Comparison of ENCODE assay signal across 8 mouse cellular contexts in the genomic region with DNA sequence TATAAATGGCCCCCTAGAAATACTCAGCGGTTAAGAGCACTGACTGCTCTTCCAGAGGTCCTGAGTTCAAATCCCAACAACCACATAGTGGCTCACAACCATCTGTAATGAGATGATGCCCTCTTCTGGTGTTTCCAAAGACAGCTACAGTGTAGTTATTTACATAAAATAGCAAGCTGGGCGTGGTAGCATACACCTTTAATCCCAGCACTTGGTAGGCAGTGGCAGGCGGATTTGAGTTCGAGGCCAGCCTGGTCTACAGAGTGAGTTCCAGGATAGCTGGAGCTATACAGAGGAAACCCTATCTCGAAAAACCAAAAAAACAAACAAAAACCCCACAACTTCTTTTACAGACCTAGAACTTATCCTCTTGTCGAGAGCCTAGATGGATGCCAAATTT. TPM values are rescaled to one million over a fixed set of nuclear protein-coding genes. Genes with fewer than 3 reads are reported as not detected.
DNase-seq lines count a peak whose midpoint lies in the region; ATAC-seq and TF ChIP-seq lines count a peak whose summit lies in the region.
"Not testable (repeated sequence)": the region's sequence is repeated elsewhere in the genome, so short reads cannot be mapped to it uniquely, and the experiment has no call there.

No protein-coding gene starts in this region.

- not testable (repeated sequence) for H3K9me3 ChIP-seq in forebrain, embryonic 10.5 days; heart, embryonic 14.5 days (ENCODE audit: control insufficient read depth, low read length); intestine, postnatal 0 days (ENCODE audit: control insufficient read depth); liver, embryonic 11.5 days (ENCODE audit: control insufficient read depth, low read length); midbrain, embryonic 11.5 days (ENCODE audit: control insufficient read depth, low read length)

- ATAC-seq in heart, embryonic 14.5 days (ENCODE audit: insufficient number of reproducible peaks, insufficient read depth, low FRiP score, low read depth); intestine, postnatal 0 days; liver, embryonic 11.5 days (replicated peaks; ENCODE audit: low FRiP score); midbrain, embryonic 11.5 days (ENCODE audit: low FRiP score): not testable (repeated sequence)

- H3K36me3 ChIP-seq in forebrain, embryonic 10.5 days (replicated peaks): peaks cover 42% of the 10 kb centered on the region
- H3K36me3 ChIP-seq in heart, embryonic 14.5 days (ENCODE audit: control insufficient read depth, insufficient read depth, low read length): peaks cover 16% of the 10 kb centered on the region
- peaks cover 12% of the 10 kb centered on the region for H3K36me3 ChIP-seq in intestine, postnatal 0 days (ENCODE audit: control insufficient read depth, insufficient read depth)
- H3K36me3 ChIP-seq in liver, embryonic 11.5 days (ENCODE audit: control insufficient read depth, insufficient read depth, low read length); midbrain, embryonic 11.5 days (ENCODE audit: control insufficient read depth, insufficient read depth, low read length); spleen, adult 2 months (ENCODE audit: control insufficient read depth, insufficient read depth, low read length): not testable (repeated sequence)

- TF ChIP-seq POLR2A in spleen, adult 2 months (IDR thresholded peaks at IDR 0.05; ENCODE audit: low read depth, low read length): not testable (repeated sequence)

- 19% methylated on average over 6 of the region's 6 CpGs for WGBS in forebrain, embryonic 10.5 days
- WGBS in heart, embryonic 14.5 days: 13% methylated on average over 6 of the region's 6 CpGs
- WGBS in intestine, postnatal 0 days: 3% methylated on average over 6 of the region's 6 CpGs
- 5% methylated on average over 6 of the region's 6 CpGs for WGBS in liver, embryonic 11.5 days
- 10% methylated on average over 6 of the region's 6 CpGs for WGBS in midbrain, embryonic 11.5 days
- 9% methylated on average over 6 of the region's 6 CpGs for WGBS in spleen, adult 2 months

- 0 out of 2 replicates have a peak, but pooled peaks have one; percentile 10 for TF ChIP-seq CTCF in intestine, postnatal 0 days (IDR thresholded peaks at IDR 0.05; ENCODE audit: low read depth)
- not testable (repeated sequence) for TF ChIP-seq CTCF in spleen, adult 2 months (IDR thresholded peaks at IDR 0.05; ENCODE audit: extremely low read depth, insufficient read depth, insufficient read length, insufficient replicate concordance)

- peak overlapping the region; percentile 96 for H3K4me3 ChIP-seq in brown adipose tissue, adult 24 weeks (ENCODE audit: insufficient read depth, low read depth, low read length)
- peak overlapping the region; percentile 100 for H3K4me3 ChIP-seq in forebrain, embryonic 10.5 days
- H3K4me3 ChIP-seq in heart, embryonic 14.5 days (ENCODE audit: control insufficient read depth in 1 of 2, insufficient read depth in 1 of 2, low read depth in 1 of 2, low read length in 2 of 2): peak overlapping the region; percentile 99 to 100
- H3K4me3 ChIP-seq in intestine, postnatal 0 days (ENCODE audit: low read depth, low read length): peak overlapping the region; percentile 72
- H3K4me3 ChIP-seq in liver, embryonic 11.5 days (ENCODE audit: low read depth, low read length): peak overlapping the region; percentile 100
- peak overlapping the region; percentile 100 for H3K4me3 ChIP-seq in midbrain, embryonic 11.5 days (ENCODE audit: low read depth, low read length)
- H3K4me3 ChIP-seq in spleen, adult 2 months (ENCODE audit: extremely low read depth, insufficient read depth, insufficient read length): peak overlapping the region; percentile 75

- not testable (repeated sequence) for H3K4me1 ChIP-seq in brown adipose tissue, adult 24 weeks (ENCODE audit: control insufficient read depth, insufficient read depth, insufficient read length, low read length); intestine, postnatal 0 days (replicated peaks; ENCODE audit: control insufficient read depth, insufficient read depth, low read length)
- peaks cover 34% of the 10 kb centered on the region for H3K4me1 ChIP-seq in forebrain, embryonic 10.5 days
- peaks cover 0 to 18% of the 10 kb centered on the region in 2 experiments; a peak in 2 of 4 replicates for H3K4me1 ChIP-seq in heart, embryonic 14.5 days (ENCODE audit: control insufficient read depth in 2 of 2, insufficient read depth in 2 of 2, low read length in 2 of 2)
- peaks cover 14% of the 10 kb centered on the region for H3K4me1 ChIP-seq in liver, embryonic 11.5 days (replicated peaks; ENCODE audit: control insufficient read depth, insufficient read depth, low read length)
- peaks cover 16% of the 10 kb centered on the region for H3K4me1 ChIP-seq in midbrain, embryonic 11.5 days (ENCODE audit: control insufficient read depth, insufficient read depth, low read length)
- H3K4me1 ChIP-seq in spleen, adult 2 months (ENCODE audit: control insufficient read depth, insufficient read depth, insufficient read length): peaks cover 18% of the 10 kb centered on the region

- H3K27me3 ChIP-seq in forebrain, embryonic 10.5 days (ENCODE audit: poor library complexity, severe bottlenecking); heart, embryonic 14.5 days (ENCODE audit: control insufficient read depth, insufficient read depth, low read length); intestine, postnatal 0 days (replicated peaks; ENCODE audit: control insufficient read depth, insufficient read depth, low read length); liver, embryonic 11.5 days (replicated peaks; ENCODE audit: control insufficient read depth, insufficient read depth, low read length); midbrain, embryonic 11.5 days (ENCODE audit: control insufficient read depth, insufficient read depth, low read length); spleen, adult 2 months (ENCODE audit: control insufficient read depth, insufficient read depth, low read length): not testable (repeated sequence)

- H3K27ac ChIP-seq in brown adipose tissue, adult 24 weeks (replicated peaks; ENCODE audit: low read depth, low read length); heart, embryonic 14.5 days (replicated peaks in 1 of 2; ENCODE audit: control insufficient read depth in 1 of 2, insufficient read depth in 1 of 2, low read depth in 2 of 2, low read length in 2 of 2); liver, embryonic 11.5 days (ENCODE audit: low read depth, low read length); midbrain, embryonic 11.5 days (ENCODE audit: low read depth, low read length); spleen, adult 2 months (ENCODE audit: insufficient read depth, low read length): not testable (repeated sequence)
- H3K27ac ChIP-seq in forebrain, embryonic 10.5 days: peak overlapping the region; percentile 96
- peak overlapping the region; percentile 67; the same call in 1 of the 2 replicates for H3K27ac ChIP-seq in intestine, postnatal 0 days (ENCODE audit: low read depth, low read length)

- H3K4me2 ChIP-seq in heart, embryonic 14.5 days (ENCODE audit: low read length): peak overlapping the region; percentile 90
- H3K4me2 ChIP-seq in intestine, postnatal 0 days (replicated peaks; ENCODE audit: low read depth): peak overlapping the region; percentile 73
- peak overlapping the region; percentile 67 for H3K4me2 ChIP-seq in liver, embryonic 11.5 days
- H3K4me2 ChIP-seq in midbrain, embryonic 11.5 days: peak overlapping the region; percentile 86

- H3K9ac ChIP-seq in heart, embryonic 14.5 days (ENCODE audit: low read length): peak overlapping the region; percentile 99
- H3K9ac ChIP-seq in intestine, postnatal 0 days (ENCODE audit: low read depth, low read length): peak overlapping the region; percentile 73; the same call in 1 of the 2 replicates
- H3K9ac ChIP-seq in liver, embryonic 11.5 days (ENCODE audit: low read depth, low read length): peak overlapping the region; percentile 100
- peak overlapping the region; percentile 100 for H3K9ac ChIP-seq in midbrain, embryonic 11.5 days (ENCODE audit: low read length)

- peak; percentile 40 for DNase-seq in 416B (ENCODE audit: low read depth)
- DNase-seq in forebrain, embryonic 10.5 days (ENCODE audit: extremely low spot score, low spot score); liver, embryonic 11.5 days (ENCODE audit: low spot score); midbrain, embryonic 11.5 days (ENCODE audit: low spot score, missing footprints); spleen, adult 2 months (ENCODE audit: low read depth in 1 of 2, low spot score in 2 of 2): not testable (repeated sequence)

RNA-seq across cellular contexts. Expression of gene Dhx9, which starts 1.3 kb away (rescaled TPM):
- 32.7 and 34.6 TPM in 2 replicates for polyA plus RNA-seq in brown adipose tissue, adult 24 weeks (2012; ENCODE audit: insufficient read depth, insufficient read length, missing spikeins)
- polyA plus RNA-seq in forebrain, embryonic 10.5 days (2016; fragmentation: Nextera tagmentation; extraction: Ambion mirVana): 48.1 and 49.5 TPM in 2 replicates
- 17.9 and 18.8 TPM in 2 replicates for polyA plus RNA-seq in heart, embryonic 14.5 days (2014; fragmentation: Nextera tagmentation; extraction: Ambion mirVana)
- polyA plus RNA-seq in intestine, postnatal 0 days (2015; fragmentation: Nextera tagmentation; extraction: Ambion mirVana): 14.1 TPM in 2 replicates
- 12.9 and 16.0 TPM in 2 replicates for polyA plus RNA-seq in liver, embryonic 11.5 days (2014; fragmentation: Nextera tagmentation; extraction: Ambion mirVana)
- 27.0 and 35.6 TPM in 2 replicates for polyA plus RNA-seq in midbrain, embryonic 11.5 days (2014; fragmentation: Nextera tagmentation; extraction: Ambion mirVana)
- polyA plus RNA-seq in spleen, adult 2 months (2012; rRNA removed): 8.5 and 10.9 TPM in 2 replicates
